Mouse (Mus musculus) adrenal gland, postnatal 0 days (tissue): ENCODE data around the gene Acot3. TPM values are rescaled to one million over a fixed set of nuclear protein-coding genes. Genes with fewer than 3 reads are reported as not detected.

Source experiments
- polyA plus RNA-seq: library from polyadenylated mRNA; unstranded; fragments of >200 nt; fragmentation: Nextera tagmentation; extraction: Ambion mirVana; gene quantifications from 2 replicates; pipeline ENCODE4 v1.2.1, GENCODE M21; 2015

Gene Acot3
- polyA plus RNA-seq: 0.95 and 2.7 TPM in 2 replicates

GRCm38 (mm10) chr12:84051937-84052474, at the start of gene Acot3:
Gene Acot3, plus strand, starts transcription at chr12:84052144.

GRCm38 (mm10) chr12:84009171-84009965, 42.6 kb upstream of the Acot3 start, which contains the start of gene Acot1:
Gene Acot1, plus strand, starts transcription at chr12:84009490.

GRCm38 (mm10) chr12:84038241-84038640, 13.7 kb upstream of the Acot3 start, which contains the start of gene Acot4:
Gene Acot4, plus strand, starts transcription at chr12:84038379.

GRCm38 (mm10) chr12:84038691-84039111, 13.2 kb upstream of the Acot3 start, which contains the start of gene Gm49366:
Gene Gm49366, plus strand, starts transcription at chr12:84038935.

GRCm38 (mm10) chr12:84068986-84069385, 17.0 kb downstream of the Acot3 start, which contains the start of gene Acot5:
Gene Acot5, plus strand, starts transcription at chr12:84069325.

GRCm38 (mm10) chr12:84100604-84101492, 48.9 kb downstream of the Acot3 start, which contains the start of gene Acot6:
Gene Acot6, plus strand, starts transcription at chr12:84100654.

Other genes with a start within 250 kb of the Acot3 start
- 16.5 and 21.9 TPM in 2 replicates for gene Numb, start 130.2 kb upstream of the Acot3 start, polyA plus RNA-seq
- gene Riox1, start 101.5 kb upstream of the Acot3 start, polyA plus RNA-seq: 8.9 and 13.2 TPM in 2 replicates
- gene Heatr4, start 67.3 kb upstream of the Acot3 start, polyA plus RNA-seq: 0.04 TPM in 1 of 2 replicates, not detected in the other
- 24.9 and 29.5 TPM in 2 replicates for gene Acot2, start 64.3 kb upstream of the Acot3 start, polyA plus RNA-seq
- 17.7 and 24.3 TPM in 2 replicates for gene Acot1, start 42.7 kb upstream of the Acot3 start, polyA plus RNA-seq
- gene Acot4, start 13.8 kb upstream of the Acot3 start, polyA plus RNA-seq: 0.98 and 2.6 TPM in 2 replicates
- gene Gm49366, start 13.2 kb upstream of the Acot3 start, polyA plus RNA-seq: not detected in 2 replicates
- gene Acot5, start 17.2 kb downstream of the Acot3 start, polyA plus RNA-seq: not detected in 2 replicates
- 1.8 and 2.7 TPM in 2 replicates for gene Acot6, start 48.5 kb downstream of the Acot3 start, polyA plus RNA-seq
- 2.6 and 3.9 TPM in 2 replicates for gene Dnal1, start 62.2 kb downstream of the Acot3 start, polyA plus RNA-seq
- gene Pnma1, start 96.3 kb downstream of the Acot3 start, polyA plus RNA-seq: 0.86 and 0.93 TPM in 2 replicates
- gene Elmsan1, start 166.7 kb downstream of the Acot3 start, polyA plus RNA-seq: 6.8 and 9.4 TPM in 2 replicates
- gene Ptgr2, start 233.1 kb downstream of the Acot3 start, polyA plus RNA-seq: 27.2 and 44.7 TPM in 2 replicates